Mouse (Mus musculus): ENCODE measurements around the gene Reps2. TPM values are rescaled to one million over a fixed set of nuclear protein-coding genes. Genes with fewer than 3 reads are reported as not detected.

Gene Reps2
- total and polyA plus RNA-seq, 3 experiments: 0.06 TPM; not detected in 2

- Histone ChIP-seq H3K27ac (ENCODE audit: insufficient read depth, low read depth) (no peak overlapping the region), H3K4me3 (replicated peaks in 1 of 3; ENCODE audit: low read depth in 2 of 3, low read length in 2 of 3, poor library complexity in 1 of 3) (no peak overlapping the region), H3K36me3 (replicated peaks in 1 of 2; ENCODE audit: control insufficient read depth in 1 of 2, insufficient read depth in 1 of 2, low read length in 1 of 2) (no peaks in the 10 kb centered on the region), H3K4me1 (ENCODE audit: control insufficient read depth in 1 of 2, insufficient read depth in 2 of 2) (peaks cover 0 to 9% of the 10 kb centered on the region in 2 experiments; a peak in 1 of 4 replicates), H3K79me2 (replicated peaks; ENCODE audit: control insufficient read depth, extremely low read depth, insufficient read depth, poor library complexity, severe bottlenecking) (no peaks in the 10 kb centered on the region), H3K27me3 (replicated peaks) (no peaks in the 10 kb centered on the region), H3K9me3 (replicated peaks; ENCODE audit: low read length) (no peaks in the 10 kb centered on the region), H3K4me2 (ENCODE audit: insufficient read depth, low read depth, poor library complexity, severe bottlenecking) (no peak overlapping the region), H3K9ac (ENCODE audit: insufficient read depth, low read depth) (no peak overlapping the region)
- peak; percentile 48 for DNase-seq (ENCODE audit: extremely low read depth)
- in situ Hi-C loops (cut with MboI; ENCODE audit: low pct_ligation_motif_present, low pct_unique_long_range_greater_than_20kb, low sequenced_read_pairs): no loop called here
- peak; percentile 74 for TF ChIP-seq RAD21 (IDR thresholded peaks at IDR 0.05; ENCODE audit: low read depth, low read length)
- TF ChIP-seq MAZ (IDR thresholded peaks at IDR 0.05; ENCODE audit: low read depth, low read length): no peak
- TF ChIP-seq CTCF (conservative IDR thresholded peaks at IDR 0.05 in 1 of 2, IDR thresholded peaks at IDR 0.05 in 1 of 2; ENCODE audit: low read depth in 2 of 2, low read length in 2 of 2): peak in 1 of 2 experiments; percentile 69; a peak in 3 of 4 replicates
- TF ChIP-seq SMC3 (IDR thresholded peaks at IDR 0.05; ENCODE audit: low read depth, low read length): peak; percentile 56
- dilution Hi-C loops (cut with MboI; ENCODE audit: extremely low pct_ligation_motif_present, extremely low pct_unique_long_range_greater_than_20kb, low sequenced_read_pairs): no loop called here
Measured at GRCm38 (mm10) chrX:162527240-162527639, 116.2 kb downstream of the Reps2 start.

- in situ Hi-C loops (cut with MboI; ENCODE audit: low pct_ligation_motif_present, low pct_unique_long_range_greater_than_20kb, low sequenced_read_pairs): loop anchor here (25.0 kb wide), 2 partner anchors 190 to 340 kb away; no protein-coding TSS in a partner anchor
- no peak overlapping the region for H3K9ac ChIP-seq (ENCODE audit: insufficient read depth, low read depth)
Measured at GRCm38 (mm10) chrX:162521831-162522514, 121.5 kb downstream of the Reps2 start.

GRCm38 (mm10) chrX:162521197-162521596 is 122.3 kb downstream of the Reps2 start:
- Histone ChIP-seq H3K27ac (ENCODE audit: insufficient read depth, low read depth) (no peak overlapping the region), H3K9me3 (replicated peaks; ENCODE audit: low read length) (no peaks in the 10 kb centered on the region), H3K4me1 (ENCODE audit: control insufficient read depth in 1 of 2, insufficient read depth in 2 of 2) (peaks cover 0 to 15% of the 10 kb centered on the region in 2 experiments; a peak in 1 of 4 replicates), H3K36me3 (replicated peaks in 1 of 2; ENCODE audit: control insufficient read depth in 1 of 2, insufficient read depth in 1 of 2, low read length in 1 of 2) (no peaks in the 10 kb centered on the region), H3K4me3 (replicated peaks in 1 of 3; ENCODE audit: low read depth in 2 of 3, low read length in 2 of 3, poor library complexity in 1 of 3) (no peak overlapping the region), H3K9ac (ENCODE audit: insufficient read depth, low read depth) (no peak overlapping the region), H3K27me3 (replicated peaks) (no peaks in the 10 kb centered on the region), H3K79me2 (replicated peaks; ENCODE audit: control insufficient read depth, extremely low read depth, insufficient read depth, poor library complexity, severe bottlenecking) (no peaks in the 10 kb centered on the region), H3K4me2 (ENCODE audit: insufficient read depth, low read depth, poor library complexity, severe bottlenecking) (peak overlapping the region; percentile 36; the same call in 1 of the 2 replicates)
- in situ Hi-C loops (cut with MboI; ENCODE audit: low pct_ligation_motif_present, low pct_unique_long_range_greater_than_20kb, low sequenced_read_pairs): loop anchor here (25.0 kb wide), 2 partner anchors 191 to 341 kb away; no protein-coding TSS in a partner anchor
- peak; percentile 77 for DNase-seq (ENCODE audit: extremely low read depth)
- dilution Hi-C loops (cut with MboI; ENCODE audit: extremely low pct_ligation_motif_present, extremely low pct_unique_long_range_greater_than_20kb, low sequenced_read_pairs): no loop called here
- TF ChIP-seq SIN3A (IDR thresholded peaks at IDR 0.05; ENCODE audit: low read length) (no peak), GABPA (IDR thresholded peaks at IDR 0.05; ENCODE audit: insufficient replicate concordance, low read depth, low read length) (no peak), MAZ (IDR thresholded peaks at IDR 0.05; ENCODE audit: low read depth, low read length) (peak; percentile 24; the same call in 1 of the 2 replicates), PAX5 (IDR thresholded peaks at IDR 0.05; ENCODE audit: low read length) (no peak), EP300 (IDR thresholded peaks at IDR 0.05; ENCODE audit: low read length) (peak; percentile 58), JUN (IDR thresholded peaks at IDR 0.05; ENCODE audit: insufficient read depth, low read depth, low read length) (no peak; the same call in 1 of the 2 replicates), CTCF (conservative IDR thresholded peaks at IDR 0.05 in 1 of 2, IDR thresholded peaks at IDR 0.05 in 1 of 2; ENCODE audit: low read depth in 2 of 2, low read length in 2 of 2) (no peak), MAFK (IDR thresholded peaks at IDR 0.05; ENCODE audit: insufficient replicate concordance, low read length) (no peak), UBTF (IDR thresholded peaks at IDR 0.05; ENCODE audit: low read depth, low read length) (no peak), JUND (conservative IDR thresholded peaks at IDR 0.05; ENCODE audit: low read depth, low read length) (peak; percentile 60; the same call in 1 of the 2 replicates), RCOR1 (conservative IDR thresholded peaks at IDR 0.05; ENCODE audit: low read depth, low read length) (no peak), ZKSCAN1 (IDR thresholded peaks at IDR 0.05; ENCODE audit: borderline replicate concordance, low read depth, low read length) (no peak), TBP (conservative IDR thresholded peaks at IDR 0.05; ENCODE audit: low read depth, low read length) (no peak), USF1 (IDR thresholded peaks at IDR 0.05; ENCODE audit: low read depth, low read length) (no peak), RAD21 (IDR thresholded peaks at IDR 0.05; ENCODE audit: low read depth, low read length) (no peak), KAT2A (IDR thresholded peaks at IDR 0.05; ENCODE audit: insufficient replicate concordance, low read length) (no peak), IRF4 (IDR thresholded peaks at IDR 0.05; ENCODE audit: low read depth, low read length) (peak; percentile 62; the same call in 1 of the 2 replicates), ZMIZ1 (IDR thresholded peaks at IDR 0.05; ENCODE audit: low read depth, low read length) (no peak), POLR2A (IDR thresholded peaks at IDR 0.05; ENCODE audit: low read depth, low read length) (no peak), BHLHE40 (IDR thresholded peaks at IDR 0.05; ENCODE audit: low read depth, low read length) (no peak)

More at GRCm38 (mm10) chrX:162521831-162522514, 121.5 kb downstream of the Reps2 start:
- no peak overlapping the region for H3K4me2 ChIP-seq (ENCODE audit: insufficient read depth, low read depth, poor library complexity, severe bottlenecking)
- no peak overlapping the region for H3K27ac ChIP-seq (ENCODE audit: insufficient read depth, low read depth)
- no peaks in the 10 kb centered on the region for H3K36me3 ChIP-seq (replicated peaks in 1 of 2; ENCODE audit: control insufficient read depth in 1 of 2, insufficient read depth in 1 of 2, low read length in 1 of 2)
- no peak overlapping the region for H3K4me3 ChIP-seq (replicated peaks in 1 of 3; ENCODE audit: low read depth in 2 of 3, low read length in 2 of 3, poor library complexity in 1 of 3)
- peaks cover 0 to 15% of the 10 kb centered on the region in 2 experiments; a peak in 1 of 4 replicates for H3K4me1 ChIP-seq (ENCODE audit: control insufficient read depth in 1 of 2, insufficient read depth in 2 of 2)
- TF ChIP-seq ZC3H11A (IDR thresholded peaks at IDR 0.05; ENCODE audit: low read depth, low read length) (no peak), TBP (conservative IDR thresholded peaks at IDR 0.05; ENCODE audit: low read depth, low read length) (0 out of 2 replicates have a peak, but pooled peaks have one; percentile 59), SMC3 (IDR thresholded peaks at IDR 0.05; ENCODE audit: low read depth, low read length) (no peak), ETS1 (conservative IDR thresholded peaks at IDR 0.05; ENCODE audit: low read depth, low read length) (no peak), PAX5 (IDR thresholded peaks at IDR 0.05; ENCODE audit: low read length) (no peak), TCF12 (IDR thresholded peaks at IDR 0.05; ENCODE audit: low read depth, low read length) (peak; percentile 43; the same call in 1 of the 2 replicates)
- dilution Hi-C loops (cut with MboI; ENCODE audit: extremely low pct_ligation_motif_present, extremely low pct_unique_long_range_greater_than_20kb, low sequenced_read_pairs): no loop called here
- H3K27me3 ChIP-seq (replicated peaks): no peaks in the 10 kb centered on the region
- H3K9me3 ChIP-seq (replicated peaks; ENCODE audit: low read length): no peaks in the 10 kb centered on the region
- peak; percentile 16 for DNase-seq (ENCODE audit: extremely low read depth)
- H3K79me2 ChIP-seq (replicated peaks; ENCODE audit: control insufficient read depth, extremely low read depth, insufficient read depth, poor library complexity, severe bottlenecking): no peaks in the 10 kb centered on the region
